Mouse (Mus musculus) megakaryocyte, embryonic 14.5 days (primary cell): Measurements from ENCODE around the gene Dars.

Source experiments
- FLI1 ChIP-seq: IDR thresholded peaks from 2 replicates; pipeline ENCODE4 v1.6.1; 2012; ENCODE audit warnings: low read length, inconsistent platforms, mixed read lengths
- GATA1 ChIP-seq: IDR thresholded peaks from 3 replicates; pipeline ENCODE4 v1.6.1; 2012; ENCODE audit warnings: mixed read lengths, low read length, inconsistent platforms, borderline replicate concordance

- no peak for TF ChIP-seq GATA1
- TF ChIP-seq FLI1, result no peak
Measured at GRCm38 (mm10) chr1:128460780-128461179, 43.6 kb upstream of the Dars start.
